Mouse (Mus musculus): ENCODE measurements around the gene Arid5b.

Gene Arid5b

GRCm38 (mm10) chr10:68193561-68193960 is 85.0 kb downstream of the Arid5b start:
- DNase-seq (ENCODE audit: low read depth, low spot score) = no peak

- DNase-seq (ENCODE audit: low read depth, low spot score) = no peak
Measured at GRCm38 (mm10) chr10:68192824-68193255, 85.7 kb downstream of the Arid5b start.

- no peak for DNase-seq (ENCODE audit: low read depth, low spot score)
Measured at GRCm38 (mm10) chr10:68191691-68192380, 86.7 kb downstream of the Arid5b start.

GRCm38 (mm10) chr10:68191146-68191545 is 87.4 kb downstream of the Arid5b start:
- DNase-seq (ENCODE audit: low read depth, low spot score) = no peak

- no peak for DNase-seq (ENCODE audit: low read depth, low spot score)
Measured at GRCm38 (mm10) chr10:68189847-68190246, 88.7 kb downstream of the Arid5b start.

- peak; percentile 25 for DNase-seq (ENCODE audit: low read depth, low spot score)
Measured at GRCm38 (mm10) chr10:68183096-68183495, 95.4 kb downstream of the Arid5b start.

- no peak for DNase-seq (ENCODE audit: low read depth, low spot score)
Measured at GRCm38 (mm10) chr10:68182266-68182665, 96.3 kb downstream of the Arid5b start.

GRCm38 (mm10) chr10:68181156-68181555 is 97.4 kb downstream of the Arid5b start:
- peak; percentile 93 for DNase-seq (ENCODE audit: low read depth, low spot score)

- DNase-seq (ENCODE audit: low read depth, low spot score) = peak; percentile 74
Measured at GRCm38 (mm10) chr10:68180721-68181120, 97.8 kb downstream of the Arid5b start.

- peak; percentile 97 for DNase-seq (ENCODE audit: low read depth, low spot score)
Measured at GRCm38 (mm10) chr10:68180151-68180550, 98.4 kb downstream of the Arid5b start.

GRCm38 (mm10) chr10:68179741-68180140 is 98.8 kb downstream of the Arid5b start:
- DNase-seq (ENCODE audit: low read depth, low spot score) = no peak

GRCm38 (mm10) chr10:68179339-68179738 is 99.2 kb downstream of the Arid5b start:
- DNase-seq (ENCODE audit: low read depth, low spot score) = no peak

GRCm38 (mm10) chr10:68177697-68178485 is 100.6 kb downstream of the Arid5b start:
- no peak for DNase-seq (ENCODE audit: low read depth, low spot score)

- no peak for DNase-seq (ENCODE audit: low read depth, low spot score)
Measured at GRCm38 (mm10) chr10:68175811-68176210, 102.7 kb downstream of the Arid5b start.

GRCm38 (mm10) chr10:68173634-68174033 is 104.9 kb downstream of the Arid5b start:
- DNase-seq (ENCODE audit: low read depth, low spot score) = no peak

GRCm38 (mm10) chr10:68172906-68173305 is 105.6 kb downstream of the Arid5b start:
- no peak for DNase-seq (ENCODE audit: low read depth, low spot score)

- DNase-seq (ENCODE audit: low read depth, low spot score) = peak; percentile 91
Measured at GRCm38 (mm10) chr10:68171974-68172373, 106.6 kb downstream of the Arid5b start.

- DNase-seq (ENCODE audit: low read depth, low spot score) = no peak
Measured at GRCm38 (mm10) chr10:68168613-68169012, 109.9 kb downstream of the Arid5b start.

- no peak for DNase-seq (ENCODE audit: low read depth, low spot score)
Measured at GRCm38 (mm10) chr10:68168141-68168540, 110.4 kb downstream of the Arid5b start.

- no peak for DNase-seq (ENCODE audit: low read depth, low spot score)
Measured at GRCm38 (mm10) chr10:68167118-68167517, 111.4 kb downstream of the Arid5b start.

- no peak for DNase-seq (ENCODE audit: low read depth, low spot score)
Measured at GRCm38 (mm10) chr10:68166695-68167086, 111.8 kb downstream of the Arid5b start.

- no peak for DNase-seq (ENCODE audit: low read depth, low spot score)
Measured at GRCm38 (mm10) chr10:68165709-68166694, 112.5 kb downstream of the Arid5b start.
